Mouse (Mus musculus) CH12.LX (cell line): Measurements from ENCODE around the gene Pdzph1.

Source experiments
- BHLHE40 ChIP-seq: IDR thresholded peaks from 2 replicates; pipeline ENCODE4 v1.6.1; 2011; ENCODE audit warnings: mild to moderate bottlenecking, low read depth, low read length, improper control_type of control experiment
- CTCF ChIP-seq, 2 experiments: IDR thresholded peaks in 1 of 2; conservative IDR thresholded peaks in 1 of 2; 2 replicates each; pipeline ENCODE4 v1.5.1; 2011 to 2012; ENCODE audit warnings: low read depth in 2 of 2, low read length in 2 of 2, improper control_type of control experiment in 1 of 2, inconsistent platforms in 1 of 2, mild to moderate bottlenecking in 1 of 2, moderate library complexity in 1 of 2
- E2F4 ChIP-seq: IDR thresholded peaks from 2 replicates; pipeline ENCODE4 v1.6.1; 2011; ENCODE audit warnings: low read depth, low read length, improper control_type of control experiment; ENCODE audit not compliant: insufficient replicate concordance
- POLR2A ChIP-seq: IDR thresholded peaks from 2 replicates; pipeline ENCODE4 v1.6.1; 2011; ENCODE audit warnings: low read depth, mild to moderate bottlenecking, improper control_type of control experiment, low read length
- TCF12 ChIP-seq: IDR thresholded peaks from 2 replicates; pipeline ENCODE4 v1.6.1; 2014; ENCODE audit warnings: low read depth, mild to moderate bottlenecking, inconsistent platforms, low read length, improper control_type of control experiment

DNA sequence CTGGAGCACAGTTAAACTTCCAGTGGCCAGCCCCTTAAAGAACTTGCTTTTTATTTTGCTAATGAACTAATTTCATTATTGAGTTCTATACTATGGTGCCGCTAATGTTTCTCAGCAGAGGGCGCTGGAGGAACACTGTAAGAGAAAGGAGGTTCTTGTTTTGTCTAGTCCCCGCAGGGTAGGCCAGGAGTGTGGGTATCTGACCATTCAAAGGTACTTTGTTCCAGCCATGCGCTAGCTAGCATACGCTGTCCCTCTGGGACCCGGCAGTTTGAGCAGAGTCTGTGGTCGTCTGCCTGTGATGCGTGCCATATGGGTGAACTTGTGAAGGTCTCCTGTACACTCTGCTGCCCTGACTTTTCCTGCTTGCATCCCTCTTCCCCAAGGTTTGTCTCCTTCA, 72.1 kb downstream of the Pdzph1 start:
- TF ChIP-seq POLR2A (no peak), CTCF (conservative IDR thresholded peaks at IDR 0.05 in 1 of 2, IDR thresholded peaks at IDR 0.05 in 1 of 2; ENCODE audit: low read depth in 2 of 2, low read length in 2 of 2) (no peak), TCF12 (no peak), E2F4 (no peak), BHLHE40 (no peak)
